Mouse (Mus musculus) olfactory bulb, adult 2 months (tissue): ENCODE results near the gene Tecpr1. TPM values are rescaled to one million over a fixed set of nuclear protein-coding genes. Genes with fewer than 3 reads are reported as not detected.

Source experiments
- H3K27ac ChIP-seq: fragments of 200-500 bp; 2 replicates; pipeline ENCODE4 v1.5.1; 2012; ENCODE audit warnings: low read depth, low read length; ENCODE audit not compliant: insufficient read depth
- H3K4me1 ChIP-seq: fragments of 200-500 bp; 2 replicates; pipeline ENCODE4 v1.6.1; 2012; ENCODE audit warnings: low read length; ENCODE audit not compliant: control insufficient read depth, insufficient read depth
- H3K4me3 ChIP-seq: fragments of 200-500 bp; 2 replicates; pipeline ENCODE4 v1.5.1; 2012; ENCODE audit warnings: mild to moderate bottlenecking, low read depth, low read length, moderate library complexity; ENCODE audit not compliant: insufficient read depth
- CTCF ChIP-seq: fragments of 200-500 bp; IDR thresholded peaks from 2 replicates; pipeline ENCODE4 v1.5.1; 2012; ENCODE audit warnings: low read depth, mild to moderate bottlenecking, low read length, moderate library complexity; ENCODE audit not compliant: insufficient read depth
- POLR2A ChIP-seq: fragments of 200-500 bp; IDR thresholded peaks from 2 replicates; pipeline ENCODE4 v1.6.1; 2012; ENCODE audit warnings: mild to moderate bottlenecking, low read depth, low read length, moderate library complexity; ENCODE audit not compliant: insufficient read depth
- WGBS: fragments of 180-500 bp; shearing (Covaris S2); methylation state at CpG from one replicate; pipeline ENCODE4 v1.1.7; 2018; 5-methylcytosine and 5-hydroxymethylcytosine counted together
- polyA plus RNA-seq: library from polyadenylated mRNA; stranded (reverse); fragments of >200 nt; gene quantifications from 2 replicates; pipeline ENCODE4 v1.2.4, GENCODE M21; 2012; ENCODE audit warnings: low replicate concordance; ENCODE audit not compliant: missing spikeins, insufficient read depth, insufficient read length

Gene Tecpr1
- polyA plus RNA-seq: 771 TPM in 1 of 2 replicates, not detected in the other

GRCm38 (mm10) chr5:144223503-144223862 is at the start of gene Tecpr1:
Tecpr1 (minus strand) TSS chr5:144223615.
- no peak for TF ChIP-seq CTCF
- TF ChIP-seq POLR2A: peak; percentile 97
- WGBS: under 1% methylated on average over 37 of the region's 37 CpGs
- Histone ChIP-seq H3K4me3 (peak within 1 kb of the TSS; percentile 98), H3K27ac (peak within 1 kb of the TSS; percentile 95), H3K4me1 (peaks cover 20% of the 10 kb centered on the region)

- no peaks in the 10 kb centered on the region for H3K4me1 ChIP-seq
- TF ChIP-seq CTCF: no peak
- TF ChIP-seq POLR2A: no peak
- H3K27ac ChIP-seq: no peak overlapping the region
- H3K4me3 ChIP-seq: no peak overlapping the region
- whole genome bisulfite sequencing: 91% methylated on average over 5 of the region's 5 CpGs
Measured at GRCm38 (mm10) chr5:144271772-144272171, 48.4 kb upstream of the Tecpr1 start.

- 80% methylated on average over 3 of the region's 3 CpGs for WGBS
- no peak for TF ChIP-seq POLR2A
- TF ChIP-seq CTCF: no peak
- no peak overlapping the region for H3K27ac ChIP-seq
- H3K4me3 ChIP-seq: no peak overlapping the region
- no peaks in the 10 kb centered on the region for H3K4me1 ChIP-seq
Measured at GRCm38 (mm10) chr5:144271118-144271517, 47.7 kb upstream of the Tecpr1 start.

GRCm38 (mm10) chr5:144270420-144270819 is 47.0 kb upstream of the Tecpr1 start:
- H3K4me3 ChIP-seq: no peak overlapping the region
- 97% methylated on average over 8 of the region's 8 CpGs for WGBS
- H3K27ac ChIP-seq: no peak overlapping the region
- no peaks in the 10 kb centered on the region for H3K4me1 ChIP-seq
- TF ChIP-seq CTCF (no peak), POLR2A (no peak)

- no peaks in the 10 kb centered on the region for H3K4me1 ChIP-seq
- TF ChIP-seq CTCF: no peak
- TF ChIP-seq POLR2A: no peak
- H3K27ac ChIP-seq: no peak overlapping the region
- H3K4me3 ChIP-seq: no peak overlapping the region
- 93% methylated on average over 7 of the region's 7 CpGs for WGBS
Measured at GRCm38 (mm10) chr5:144269926-144270325, 46.5 kb upstream of the Tecpr1 start.

GRCm38 (mm10) chr5:144267535-144268241 is 44.3 kb upstream of the Tecpr1 start:
- peaks cover 10% of the 10 kb centered on the region for H3K4me1 ChIP-seq
- 62% methylated on average over 8 of the region's 8 CpGs for WGBS
- TF ChIP-seq POLR2A (no peak), CTCF (no peak)
- H3K27ac ChIP-seq: no peak overlapping the region
- no peak overlapping the region for H3K4me3 ChIP-seq

- H3K27ac ChIP-seq: no peak overlapping the region
- no peak for TF ChIP-seq POLR2A
- no peak for TF ChIP-seq CTCF
- H3K4me1 ChIP-seq: peaks cover 38% of the 10 kb centered on the region
- WGBS: 87% methylated on average over 13 of the region's 13 CpGs
- H3K4me3 ChIP-seq: no peak overlapping the region
Measured at GRCm38 (mm10) chr5:144263496-144263895, 40.1 kb upstream of the Tecpr1 start.

GRCm38 (mm10) chr5:144263082-144263481 is 39.7 kb upstream of the Tecpr1 start:
- H3K4me3 ChIP-seq: no peak overlapping the region
- WGBS: 57% methylated on average over 9 of the region's 9 CpGs

GRCm38 (mm10) chr5:144261829-144262228 is 38.4 kb upstream of the Tecpr1 start:
- TF ChIP-seq POLR2A (no peak), CTCF (no peak)
- H3K27ac ChIP-seq: no peak overlapping the region
- H3K4me1 ChIP-seq: peaks cover 54% of the 10 kb centered on the region
- WGBS: 83% methylated on average over 5 of the region's 5 CpGs
- H3K4me3 ChIP-seq: no peak overlapping the region

More at GRCm38 (mm10) chr5:144263082-144263481, 39.7 kb upstream of the Tecpr1 start:
- H3K27ac ChIP-seq: no peak overlapping the region
- TF ChIP-seq POLR2A: no peak
- peaks cover 42% of the 10 kb centered on the region for H3K4me1 ChIP-seq
